Mouse (Mus musculus) small intestine, adult 2 months (tissue): ENCODE measurements around the gene Skap2.

ENCODE experiments used
- CTCF ChIP-seq: fragments of 200-500 bp; IDR thresholded peaks from 2 replicates; pipeline ENCODE4 v1.5.1; 2012; ENCODE audit warnings: low read depth, mild to moderate bottlenecking, control low read depth, inconsistent platforms, low read length, moderate library complexity, mixed read lengths; ENCODE audit not compliant: insufficient replicate concordance, insufficient read length; ENCODE audit errors: extremely low read depth
- POLR2A ChIP-seq: fragments of 200-500 bp; IDR thresholded peaks from 2 replicates; pipeline ENCODE4 v1.6.1; 2012; ENCODE audit warnings: low read depth, mild to moderate bottlenecking, control low read depth, inconsistent platforms, low read length, moderate library complexity

- TF ChIP-seq POLR2A (no peak), CTCF (no peak)
Measured at GRCm38 (mm10) chr6:52013245-52013945, 1.0 kb upstream of the Skap2 start.
